Mouse (Mus musculus): Measurements from ENCODE around the gene Vps13d. TPM values are rescaled to one million over a fixed set of nuclear protein-coding genes. Genes with fewer than 3 reads are reported as not detected.

Vps13d gene
- polyA plus RNA-seq, 1 experiment from 2014 or later, result 9.5 TPM

- WGBS, result 57% methylated on average over 6 of the region's 6 CpGs
- no peaks in the 10 kb centered on the region for H3K9me3 ChIP-seq (replicated peaks; ENCODE audit: control insufficient read depth, low read length)
- H3K4me2 ChIP-seq (ENCODE audit: low read depth, low read length), result no peak overlapping the region
- ATAC-seq (ENCODE audit: insufficient read depth, low FRiP score), result no peak
- H3K27me3 ChIP-seq (ENCODE audit: control insufficient read depth, insufficient read depth, low read length), result no peaks in the 10 kb centered on the region
- H3K4me1 ChIP-seq (ENCODE audit: control insufficient read depth, insufficient read depth, low read length), result peaks cover 54% of the 10 kb centered on the region
- no peaks in the 10 kb centered on the region for H3K36me3 ChIP-seq (ENCODE audit: control insufficient read depth, insufficient read depth, low read length)
- H3K27ac ChIP-seq (ENCODE audit: low read length), result peak overlapping the region; percentile 98
- H3K4me3 ChIP-seq (replicated peaks; ENCODE audit: low read length), result no peak overlapping the region
- H3K9ac ChIP-seq (ENCODE audit: low read length), result no peak overlapping the region
Measured at GRCm38 (mm10) chr4:144996996-144997820, 197.6 kb downstream of the Vps13d start.

DNA sequence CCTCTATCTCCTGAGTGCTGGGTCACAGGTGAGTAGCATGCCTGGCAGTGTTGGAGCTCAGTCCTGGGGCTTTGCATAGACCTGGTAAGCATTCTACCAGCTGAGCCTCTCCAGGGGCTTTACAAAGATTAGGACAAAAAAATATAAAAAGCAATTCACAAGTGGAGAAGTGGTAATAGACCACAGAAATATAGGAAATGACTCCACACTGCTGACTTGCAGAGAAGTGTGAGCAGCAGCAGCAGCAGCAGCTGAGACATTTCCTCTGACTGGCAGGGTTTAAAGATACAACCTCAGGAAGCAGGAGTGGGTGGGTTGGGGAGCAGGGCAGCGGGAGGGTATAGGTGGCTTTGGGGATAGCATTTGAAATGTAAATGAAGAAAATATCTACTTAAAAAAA lies 199.0 kb downstream of the Vps13d start:
- Histone ChIP-seq H3K27me3 (ENCODE audit: control insufficient read depth, insufficient read depth, low read length) (no peaks in the 10 kb centered on the region), H3K9me3 (replicated peaks; ENCODE audit: control insufficient read depth, low read length) (no peaks in the 10 kb centered on the region), H3K4me2 (ENCODE audit: low read depth, low read length) (no peak overlapping the region), H3K9ac (ENCODE audit: low read length) (no peak overlapping the region), H3K4me1 (ENCODE audit: control insufficient read depth, insufficient read depth, low read length) (peaks cover 51% of the 10 kb centered on the region), H3K36me3 (ENCODE audit: control insufficient read depth, insufficient read depth, low read length) (no peaks in the 10 kb centered on the region), H3K4me3 (replicated peaks; ENCODE audit: low read length) (no peak overlapping the region), H3K27ac (ENCODE audit: low read length) (peak overlapping the region; percentile 49; the same call in 1 of the 2 replicates)
- 25% methylated on average over 1 of the region's 1 CpGs for WGBS
- no peak for ATAC-seq (ENCODE audit: insufficient read depth, low FRiP score)

GRCm38 (mm10) chr4:144993047-144993917 lies 201.5 kb downstream of the Vps13d start:
- Histone ChIP-seq H3K9ac (ENCODE audit: low read length) (no peak overlapping the region; the same call in 1 of the 2 replicates), H3K4me3 (replicated peaks; ENCODE audit: low read length) (no peak overlapping the region), H3K27me3 (ENCODE audit: control insufficient read depth, insufficient read depth, low read length) (no peaks in the 10 kb centered on the region), H3K27ac (ENCODE audit: low read length) (no peak overlapping the region), H3K4me1 (ENCODE audit: control insufficient read depth, insufficient read depth, low read length) (peaks cover 35% of the 10 kb centered on the region), H3K36me3 (ENCODE audit: control insufficient read depth, insufficient read depth, low read length) (no peaks in the 10 kb centered on the region), H3K9me3 (replicated peaks; ENCODE audit: control insufficient read depth, low read length) (no peaks in the 10 kb centered on the region), H3K4me2 (ENCODE audit: low read depth, low read length) (no peak overlapping the region)
- WGBS, result 42% methylated on average over 9 of the region's 9 CpGs
- no peak for ATAC-seq (ENCODE audit: insufficient read depth, low FRiP score)

GRCm38 (mm10) chr4:144992413-144992812 lies 202.4 kb downstream of the Vps13d start:
- no peak overlapping the region for H3K4me2 ChIP-seq (ENCODE audit: low read depth, low read length)
- H3K4me1 ChIP-seq (ENCODE audit: control insufficient read depth, insufficient read depth, low read length), result peaks cover 26% of the 10 kb centered on the region
- no peaks in the 10 kb centered on the region for H3K9me3 ChIP-seq (replicated peaks; ENCODE audit: control insufficient read depth, low read length)
- 49% methylated on average over 3 of the region's 3 CpGs for WGBS
- H3K36me3 ChIP-seq (ENCODE audit: control insufficient read depth, insufficient read depth, low read length), result no peaks in the 10 kb centered on the region
- no peaks in the 10 kb centered on the region for H3K27me3 ChIP-seq (ENCODE audit: control insufficient read depth, insufficient read depth, low read length)
- ATAC-seq (ENCODE audit: insufficient read depth, low FRiP score), result no peak
- no peak overlapping the region for H3K4me3 ChIP-seq (replicated peaks; ENCODE audit: low read length)
- no peak overlapping the region for H3K27ac ChIP-seq (ENCODE audit: low read length)
- no peak overlapping the region for H3K9ac ChIP-seq (ENCODE audit: low read length)

- Histone ChIP-seq H3K9ac (ENCODE audit: low read length) (no peak overlapping the region), H3K4me2 (ENCODE audit: low read depth, low read length) (no peak overlapping the region), H3K4me1 (ENCODE audit: control insufficient read depth, insufficient read depth, low read length) (peaks cover 23% of the 10 kb centered on the region; the same call in 1 of the 2 replicates), H3K4me3 (replicated peaks; ENCODE audit: low read length) (no peak overlapping the region), H3K27me3 (ENCODE audit: control insufficient read depth, insufficient read depth, low read length) (no peaks in the 10 kb centered on the region), H3K36me3 (ENCODE audit: control insufficient read depth, insufficient read depth, low read length) (no peaks in the 10 kb centered on the region), H3K9me3 (replicated peaks; ENCODE audit: control insufficient read depth, low read length) (no peaks in the 10 kb centered on the region), H3K27ac (ENCODE audit: low read length) (no peak overlapping the region)
- WGBS, result 51% methylated on average over 5 of the region's 5 CpGs
- ATAC-seq (ENCODE audit: insufficient read depth, low FRiP score), result no peak
Measured at GRCm38 (mm10) chr4:144988443-144989206, 206.2 kb downstream of the Vps13d start.

GRCm38 (mm10) chr4:144986016-144986805 lies 208.6 kb downstream of the Vps13d start:
- WGBS, result 82% methylated on average over 7 of the region's 7 CpGs
- Histone ChIP-seq H3K4me2 (ENCODE audit: low read depth, low read length) (no peak overlapping the region), H3K9ac (ENCODE audit: low read length) (no peak overlapping the region), H3K27ac (ENCODE audit: low read length) (no peak overlapping the region), H3K4me1 (ENCODE audit: control insufficient read depth, insufficient read depth, low read length) (0 out of 2 replicates have a peak, but pooled peaks cover 16% of the 10 kb centered on the region), H3K36me3 (ENCODE audit: control insufficient read depth, insufficient read depth, low read length) (no peaks in the 10 kb centered on the region), H3K9me3 (replicated peaks; ENCODE audit: control insufficient read depth, low read length) (no peaks in the 10 kb centered on the region), H3K27me3 (ENCODE audit: control insufficient read depth, insufficient read depth, low read length) (no peaks in the 10 kb centered on the region), H3K4me3 (replicated peaks; ENCODE audit: low read length) (no peak overlapping the region)
- ATAC-seq (ENCODE audit: insufficient read depth, low FRiP score), result no peak

GRCm38 (mm10) chr4:144983821-144984371 lies 210.9 kb downstream of the Vps13d start:
- peak; percentile 54; the same call in 1 of the 2 replicates for ATAC-seq (ENCODE audit: insufficient read depth, low FRiP score)
- WGBS, result 37% methylated on average over 8 of the region's 8 CpGs
- Histone ChIP-seq H3K27me3 (ENCODE audit: control insufficient read depth, insufficient read depth, low read length) (no peaks in the 10 kb centered on the region), H3K9ac (ENCODE audit: low read length) (no peak overlapping the region), H3K27ac (ENCODE audit: low read length) (no peak overlapping the region), H3K4me2 (ENCODE audit: low read depth, low read length) (no peak overlapping the region), H3K4me3 (replicated peaks; ENCODE audit: low read length) (no peak overlapping the region), H3K4me1 (ENCODE audit: control insufficient read depth, insufficient read depth, low read length) (0 out of 2 replicates have a peak, but pooled peaks cover 11% of the 10 kb centered on the region), H3K9me3 (replicated peaks; ENCODE audit: control insufficient read depth, low read length) (no peaks in the 10 kb centered on the region), H3K36me3 (ENCODE audit: control insufficient read depth, insufficient read depth, low read length) (no peaks in the 10 kb centered on the region)

- 55% methylated on average over 8 of the region's 8 CpGs for WGBS
- Histone ChIP-seq H3K4me1 (ENCODE audit: control insufficient read depth, insufficient read depth, low read length) (0 out of 2 replicates have a peak, but pooled peaks cover 7% of the 10 kb centered on the region), H3K9me3 (replicated peaks; ENCODE audit: control insufficient read depth, low read length) (no peaks in the 10 kb centered on the region), H3K9ac (ENCODE audit: low read length) (no peak overlapping the region), H3K4me3 (replicated peaks; ENCODE audit: low read length) (no peak overlapping the region), H3K4me2 (ENCODE audit: low read depth, low read length) (no peak overlapping the region), H3K27me3 (ENCODE audit: control insufficient read depth, insufficient read depth, low read length) (no peaks in the 10 kb centered on the region), H3K27ac (ENCODE audit: low read length) (no peak overlapping the region), H3K36me3 (ENCODE audit: control insufficient read depth, insufficient read depth, low read length) (no peaks in the 10 kb centered on the region)
- ATAC-seq (ENCODE audit: insufficient read depth, low FRiP score), result no peak
Measured at GRCm38 (mm10) chr4:144983228-144983744, 211.5 kb downstream of the Vps13d start.
